Mouse (Mus musculus): Measurements from ENCODE around the gene Nol12.

The Nol12 gene

GRCm38 (mm10) chr15:78934784-78935320 is at the start of gene Nol12:
Nol12 (plus strand) TSS chr15:78934933.
- peak; percentile 86 for DNase-seq (ENCODE audit: low spot score)

GRCm38 (mm10) chr15:78889401-78889853 is 45.3 kb upstream of the Nol12 start:
- no peak for DNase-seq (ENCODE audit: low spot score)

DNA sequence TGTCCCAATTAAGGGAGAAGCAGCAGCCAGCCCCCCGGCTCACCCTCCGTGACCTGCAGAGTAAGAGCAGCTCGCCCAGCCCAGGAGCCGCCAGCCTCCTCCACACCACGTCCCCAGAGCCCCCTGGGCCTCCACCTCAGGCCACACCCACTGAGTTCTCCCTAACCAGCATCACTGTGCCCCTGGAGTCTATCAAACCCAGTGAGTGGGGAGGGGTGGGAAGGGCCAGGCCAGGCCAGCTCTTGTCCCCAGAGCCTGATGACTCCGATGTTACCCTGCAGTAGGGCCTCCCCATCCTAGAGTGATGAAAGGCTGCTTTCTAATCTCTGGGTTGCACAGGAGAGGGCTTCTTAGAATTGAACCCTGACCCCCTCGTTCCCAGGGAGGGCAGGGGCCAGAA is 42.3 kb upstream of the Nol12 start:
- no peak for DNase-seq (ENCODE audit: low spot score)

GRCm38 (mm10) chr15:78894726-78895125 is 40.0 kb upstream of the Nol12 start:
- no peak for DNase-seq (ENCODE audit: low spot score)

GRCm38 (mm10) chr15:78895741-78896140 is 39.0 kb upstream of the Nol12 start:
- no peak for DNase-seq (ENCODE audit: low spot score)

- no peak for DNase-seq (ENCODE audit: low spot score)
Observed at GRCm38 (mm10) chr15:78896149-78896548, 38.6 kb upstream of the Nol12 start.

DNA sequence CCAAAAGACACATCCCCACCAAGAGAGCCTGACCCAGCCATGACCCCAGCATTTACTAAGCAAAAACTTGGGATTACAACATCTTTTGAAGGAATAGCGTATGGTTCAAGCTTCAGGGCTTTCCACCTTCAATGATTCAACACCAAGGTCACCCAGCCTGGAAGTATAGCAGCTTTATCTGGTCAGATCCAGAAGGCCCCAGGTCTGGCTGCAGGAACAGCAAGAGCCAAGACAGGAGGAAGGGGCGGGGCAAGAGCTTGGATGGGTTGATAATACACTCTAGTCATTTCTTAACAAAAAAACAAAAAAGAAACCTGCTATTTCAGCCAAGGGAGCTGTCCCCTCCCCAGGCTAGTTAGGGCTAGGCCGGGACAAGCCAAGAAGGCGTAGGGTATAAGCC is 37.2 kb upstream of the Nol12 start:
- no peak for DNase-seq (ENCODE audit: low spot score)

- DNase-seq (ENCODE audit: low spot score) = no peak
Observed at GRCm38 (mm10) chr15:78898507-78899001, 36.2 kb upstream of the Nol12 start.

- no peak for DNase-seq (ENCODE audit: low spot score)
Observed at GRCm38 (mm10) chr15:78899409-78899739, 35.4 kb upstream of the Nol12 start, which contains the start of gene Gm49510. Gm49510 (plus strand) TSS chr15:78899667.

DNA sequence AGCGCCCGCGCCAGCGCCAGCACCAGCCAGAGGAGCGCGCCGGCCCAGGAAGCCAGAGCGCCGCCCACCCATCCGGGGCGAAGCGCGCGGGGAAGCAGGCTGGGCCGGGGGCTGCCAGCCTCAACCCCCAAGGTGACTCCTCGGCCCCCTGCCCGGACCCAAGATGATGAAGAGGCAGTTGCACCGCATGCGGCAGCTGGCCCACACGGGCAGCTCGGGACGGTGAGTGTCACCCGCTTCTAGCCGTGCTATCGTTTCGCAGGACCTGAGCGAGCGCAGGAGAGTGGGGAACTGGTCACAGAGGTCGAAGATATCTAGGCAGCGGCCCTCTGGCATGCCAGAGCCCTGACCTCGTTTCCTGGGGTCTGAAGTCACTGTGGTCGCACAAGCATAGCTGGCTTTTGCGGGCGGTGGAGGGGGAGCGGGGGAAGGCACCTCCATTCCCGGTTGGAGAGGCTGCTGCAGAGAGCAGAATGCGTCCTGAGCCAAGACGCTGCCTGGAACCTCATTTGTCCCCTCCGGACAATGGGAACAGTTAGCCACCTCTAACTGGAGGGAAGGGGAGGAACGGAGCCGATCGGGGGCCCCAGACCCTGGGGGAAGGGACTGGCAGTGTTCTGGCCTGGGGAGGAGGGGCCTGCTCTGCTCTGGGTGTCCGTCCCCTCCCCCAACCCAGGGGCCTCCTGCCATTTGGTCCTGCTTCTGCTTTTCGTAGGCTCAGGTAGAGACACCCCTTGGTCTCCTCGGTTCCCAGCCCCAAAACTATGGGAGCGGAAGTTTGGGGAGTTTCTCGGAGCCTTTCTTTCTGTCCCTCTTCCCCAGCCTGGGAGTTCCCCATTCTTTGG is 34.8 kb upstream of the Nol12 start, which contains the start of gene Sh3bp1:
Gene Sh3bp1 (plus strand): TSS at position 29 of the 845 bp plus-strand sequence.
- no peak for DNase-seq (ENCODE audit: low spot score)

DNA sequence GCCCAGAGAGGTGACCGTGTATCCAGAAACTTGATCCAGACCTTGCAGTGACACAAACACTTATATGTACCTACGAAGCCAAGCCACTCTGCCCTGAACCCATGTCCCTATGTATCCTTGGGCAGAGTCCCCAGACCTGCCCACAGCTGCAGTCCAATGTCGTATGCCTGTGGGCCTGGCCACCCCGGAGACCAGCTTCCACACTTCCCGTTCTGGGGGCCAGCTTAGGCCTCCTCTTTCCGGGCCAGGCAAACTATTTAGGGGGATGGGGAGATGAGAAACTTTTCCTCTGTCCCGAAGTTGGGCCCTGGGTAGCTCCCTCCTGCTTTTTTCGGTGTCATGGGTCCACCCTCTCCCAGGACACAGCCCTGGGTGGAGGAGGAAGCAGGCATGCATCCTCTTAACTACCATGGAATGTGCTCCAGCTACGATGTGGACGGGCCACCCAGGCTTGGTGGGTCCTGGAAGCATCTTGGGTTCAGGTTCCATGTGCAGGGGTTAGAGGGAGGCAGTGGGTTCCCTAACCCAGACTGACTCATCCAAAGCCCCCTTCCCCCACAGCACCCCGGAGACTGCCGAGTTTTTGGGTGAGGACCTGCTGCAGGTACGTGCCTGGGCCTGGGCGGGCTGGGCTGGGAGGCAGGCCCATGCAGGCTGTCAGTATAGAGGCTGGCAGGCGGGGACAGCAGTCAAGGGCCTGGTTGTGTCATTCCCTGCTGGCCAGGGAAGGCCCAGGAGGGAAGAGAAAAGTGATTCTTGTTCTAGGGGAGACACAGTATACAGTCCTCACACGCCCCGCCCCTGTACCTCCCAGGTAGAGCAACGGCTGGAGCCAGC is 33.9 kb upstream of the Nol12 start:
- no peak for DNase-seq (ENCODE audit: low spot score)

GRCm38 (mm10) chr15:78901422-78901789 is 33.3 kb upstream of the Nol12 start:
- DNase-seq (ENCODE audit: low spot score) = no peak

GRCm38 (mm10) chr15:78903243-78903642 is 31.5 kb upstream of the Nol12 start:
- peak; percentile 66 for DNase-seq (ENCODE audit: low spot score)

- DNase-seq (ENCODE audit: low spot score) = no peak
Observed at GRCm38 (mm10) chr15:78908399-78908798, 26.3 kb upstream of the Nol12 start.

DNA sequence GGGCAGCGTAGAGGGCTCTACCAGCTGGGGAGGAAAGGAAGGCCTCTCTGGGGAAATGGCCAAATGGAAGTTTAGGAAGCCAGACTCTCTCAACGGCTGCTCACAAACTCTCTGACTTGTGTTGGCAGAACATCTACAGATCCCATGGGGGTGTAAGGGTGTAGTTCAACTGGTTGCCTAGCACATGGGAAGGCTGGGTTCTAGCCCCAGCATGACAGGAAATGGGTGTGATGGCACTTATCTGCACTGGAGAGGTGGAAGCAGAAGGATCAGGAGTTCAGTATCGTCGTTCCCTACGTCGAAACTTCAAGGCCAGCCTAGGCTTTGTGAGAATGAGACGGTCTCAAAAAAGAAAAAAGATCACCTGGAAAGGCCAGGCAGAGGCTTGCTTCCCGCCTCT is 25.8 kb upstream of the Nol12 start:
- DNase-seq (ENCODE audit: low spot score) = no peak

DNA sequence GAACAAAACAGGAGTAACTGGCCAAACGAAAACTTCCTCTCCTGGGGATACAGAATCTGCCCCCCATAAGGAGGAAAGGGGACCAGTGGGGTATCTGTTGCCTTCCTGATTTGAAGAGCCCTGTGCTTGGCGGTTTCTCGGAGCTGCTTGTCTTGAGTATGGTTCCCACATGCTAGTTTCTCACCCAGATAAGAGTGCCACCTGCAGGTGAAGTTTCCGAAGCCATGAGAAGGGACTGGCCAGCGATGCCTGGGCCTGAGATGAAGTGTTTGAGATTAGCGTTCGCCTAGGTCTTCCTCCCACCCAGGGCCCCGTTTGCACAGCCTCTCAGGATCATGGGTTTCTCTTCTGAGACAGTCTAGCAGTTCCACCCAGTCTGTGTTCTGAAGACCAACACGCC is 22.7 kb upstream of the Nol12 start:
- no peak for DNase-seq (ENCODE audit: low spot score)

DNA sequence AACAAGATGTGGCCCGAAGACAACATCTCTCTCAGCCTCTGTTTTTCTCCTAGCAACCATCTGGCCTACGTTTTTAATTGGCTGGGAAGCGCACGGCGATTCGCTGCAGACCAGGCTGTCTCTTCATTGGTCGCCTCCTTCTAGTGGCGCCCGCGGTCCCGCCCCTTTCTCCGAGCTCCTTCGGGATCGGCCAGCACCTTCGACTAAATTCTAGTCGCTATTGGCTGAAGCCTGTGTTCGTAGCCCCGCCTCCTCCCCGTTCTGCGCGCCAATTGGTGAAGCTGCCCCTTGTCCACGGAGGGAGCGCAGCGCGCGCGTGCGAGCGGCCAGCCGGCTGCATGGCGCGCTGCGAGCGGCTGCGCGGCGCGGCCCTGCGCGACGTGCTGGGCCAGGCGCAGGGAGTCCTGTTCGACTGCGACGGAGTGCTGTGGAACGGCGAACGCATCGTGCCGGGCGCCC is 21.1 kb upstream of the Nol12 start, which contains the start of gene Pdxp:
Gene Pdxp (plus strand): TSS at position 288 of the 459 bp plus-strand sequence.
- DNase-seq (ENCODE audit: low spot score) = peak; percentile 90

DNA sequence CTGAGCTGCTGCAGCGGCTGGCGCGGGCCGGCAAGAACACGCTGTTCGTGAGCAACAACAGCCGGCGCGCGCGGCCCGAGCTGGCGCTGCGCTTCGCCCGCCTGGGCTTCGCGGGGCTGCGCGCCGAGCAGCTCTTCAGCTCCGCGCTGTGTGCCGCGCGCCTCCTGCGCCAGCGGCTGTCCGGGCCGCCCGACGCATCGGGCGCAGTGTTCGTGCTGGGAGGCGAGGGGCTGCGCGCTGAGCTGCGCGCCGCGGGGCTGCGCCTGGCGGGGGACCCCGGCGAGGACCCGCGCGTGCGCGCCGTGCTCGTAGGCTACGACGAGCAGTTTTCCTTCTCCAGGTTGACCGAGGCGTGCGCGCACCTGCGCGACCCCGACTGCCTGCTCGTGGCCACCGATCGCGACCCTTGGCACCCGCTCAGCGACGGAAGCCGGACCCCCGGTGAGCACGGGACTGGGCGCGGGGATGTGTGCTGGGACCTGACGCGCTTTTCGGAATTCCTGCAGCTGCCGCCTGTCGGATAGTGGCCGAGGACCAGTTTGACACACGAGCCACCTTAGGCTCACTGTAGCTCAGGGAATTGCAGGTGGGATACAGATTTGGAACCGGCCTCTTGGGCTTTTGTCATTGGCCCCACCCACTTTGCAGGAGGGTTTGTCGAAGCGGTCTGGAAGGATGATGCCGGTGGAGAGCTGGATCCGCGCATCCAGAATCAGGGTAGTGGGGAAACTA is 20.5 kb upstream of the Nol12 start:
- no peak for DNase-seq (ENCODE audit: low spot score)

DNA sequence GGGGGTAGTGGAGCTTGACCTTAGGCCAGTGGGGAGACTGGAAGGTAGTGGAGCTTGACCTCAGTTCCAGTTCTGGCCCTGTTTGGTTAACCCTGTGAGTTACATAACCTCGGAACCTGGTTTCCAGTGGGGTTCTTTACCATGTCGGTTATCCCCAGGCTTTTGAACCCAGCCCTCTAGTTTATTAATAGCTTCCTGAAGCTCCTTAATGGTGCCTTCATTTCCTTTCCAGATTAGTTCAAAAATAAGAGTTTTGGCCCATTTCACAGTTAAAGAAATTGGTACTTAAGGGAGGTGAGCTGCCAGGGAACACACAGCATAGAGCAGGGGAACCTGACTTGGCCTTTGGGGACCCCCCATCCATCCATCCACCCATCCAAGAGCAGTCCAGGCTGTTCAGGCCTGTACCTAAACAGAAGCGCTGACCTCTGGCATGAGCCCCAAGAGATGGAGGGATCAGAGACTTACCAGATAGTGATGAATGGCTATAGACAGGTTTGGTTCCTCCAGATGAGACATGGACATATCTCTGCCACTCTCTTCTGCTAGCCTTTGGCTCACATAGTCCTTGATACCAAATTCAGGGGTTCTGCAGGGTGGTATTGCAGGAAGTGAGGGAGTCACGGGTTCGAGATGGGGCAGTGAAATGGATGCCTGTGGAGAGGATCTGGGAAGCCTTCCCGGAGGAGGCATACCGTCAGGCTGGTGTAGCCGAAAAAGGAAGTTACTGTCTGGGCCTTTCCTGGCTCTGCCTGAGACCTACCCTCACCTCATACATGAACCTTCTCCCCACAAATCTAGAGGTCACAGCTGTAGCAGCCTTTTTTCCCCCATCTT is 19.7 kb upstream of the Nol12 start:
- DNase-seq (ENCODE audit: low spot score) = no peak

GRCm38 (mm10) chr15:78915660-78916017 is 19.1 kb upstream of the Nol12 start:
- peak; percentile 65 for DNase-seq (ENCODE audit: low spot score)

All from layer of hippocampus, adult 9-10 months (tissue).